Mouse (Mus musculus) G1E (cell line): Measurements from ENCODE around the gene Slc37a1.

Experiments
- CTCF ChIP-seq: IDR thresholded peaks from 2 replicates; pipeline ENCODE4 v1.5.1; 2012; ENCODE audit warnings: low read depth, low read length, inconsistent platforms, mixed read lengths
- GATA1 ChIP-seq: IDR thresholded peaks from 2 replicates; pipeline ENCODE4 v1.6.1; 2012; ENCODE audit warnings: borderline replicate concordance, low read length, inconsistent platforms, mixed read lengths
- GATA2 ChIP-seq: IDR thresholded peaks from 2 replicates; pipeline ENCODE4 v1.6.1; 2012; ENCODE audit warnings: low read depth, low read length, inconsistent platforms, borderline replicate concordance
- POLR2AphosphoS5 ChIP-seq: IDR thresholded peaks from 2 replicates; pipeline ENCODE4 v1.6.1; 2012; ENCODE audit warnings: low read depth, low read length, inconsistent platforms; ENCODE audit not compliant: insufficient replicate concordance
- TAL1 ChIP-seq: conservative IDR thresholded peaks from 2 replicates; pipeline ENCODE4 v1.6.1; 2012; ENCODE audit warnings: low read depth, low read length, inconsistent platforms, mixed read lengths

GRCm38 (mm10) chr17:31370931-31371330, 84.3 kb downstream of the Slc37a1 start:
- TF ChIP-seq GATA1 (no peak), CTCF (no peak), POLR2AphosphoS5 (no peak), TAL1 (no peak), GATA2 (no peak)
